Mouse (Mus musculus) cerebellum, adult 2 months (tissue): ENCODE results near the gene Il11.

Experiments used
- CTCF ChIP-seq: fragments of 200-500 bp; IDR thresholded peaks from 2 replicates; pipeline ENCODE4 v1.5.1; 2011; ENCODE audit warnings: low read depth, mild to moderate bottlenecking, control low read depth, low read length, moderate library complexity, borderline replicate concordance; ENCODE audit not compliant: insufficient read depth
- POLR2A ChIP-seq: fragments of 200-500 bp; IDR thresholded peaks from 2 replicates; pipeline ENCODE4 v1.6.1; 2011; ENCODE audit warnings: low read length, control low read depth, borderline replicate concordance; ENCODE audit not compliant: insufficient read depth

DNA sequence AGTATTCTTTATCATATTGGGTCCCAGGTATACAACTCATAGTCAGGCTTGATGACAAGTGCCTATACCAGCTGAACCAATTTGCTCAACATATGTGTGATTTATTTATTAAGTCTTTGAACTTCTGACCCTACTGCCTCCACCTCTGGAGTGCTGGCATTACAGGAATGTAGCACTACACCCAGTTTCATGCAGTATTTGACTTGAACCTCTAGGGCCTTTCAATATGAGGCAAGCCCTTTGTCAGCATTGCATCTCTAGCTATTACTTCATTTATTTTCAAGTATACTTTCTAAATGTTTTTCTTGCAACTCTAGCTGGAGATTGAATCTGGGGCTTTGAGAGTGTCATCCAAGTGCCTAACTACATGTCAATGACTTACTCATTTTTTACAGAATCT is 19.6 kb upstream of the Il11 start:
- no peak for TF ChIP-seq CTCF
- TF ChIP-seq POLR2A = no peak
